ENCODE assay signal across 21 mouse cellular contexts in genomic region chr17:83101756-83102155, GRCm38 (mm10).
DNase-seq lines count a peak whose midpoint lies in the region; ATAC-seq and TF ChIP-seq lines count a peak whose summit lies in the region.
"Had no signal": no experiment of that assay in that cellular context is flagged by ENCODE, and none has a peak within 500 bp of the region (broad histone marks: within the 10 kb centered on the region; RNA-seq: fewer than 3 reads in every experiment).

No protein-coding gene starts in this region.

- H3K9me3 ChIP-seq in kidney, embryonic 14.5 days (ENCODE audit: control insufficient read depth, low read length) = no peaks in the 10 kb centered on the region
- H3K9me3 ChIP-seq in limb, embryonic 10.5 days (replicated peaks) = no peaks in the 10 kb centered on the region
- H3K9me3 ChIP-seq: embryonic facial prominence, embryonic 13.5 days; forebrain, embryonic 12.5 days; heart, embryonic 13.5 days; hindbrain, embryonic 12.5 days had no signal

- H3K36me3 ChIP-seq in kidney, embryonic 14.5 days (ENCODE audit: control insufficient read depth, insufficient read depth, low read length) = no peaks in the 10 kb centered on the region
- H3K36me3 ChIP-seq in limb, embryonic 10.5 days = no peaks in the 10 kb centered on the region
- H3K36me3 ChIP-seq: embryonic facial prominence, embryonic 13.5 days; forebrain, embryonic 12.5 days; heart, embryonic 13.5 days; hindbrain, embryonic 12.5 days had no signal

- peaks cover 25% of the 10 kb centered on the region for H3K4me1 ChIP-seq in kidney, embryonic 14.5 days (ENCODE audit: control insufficient read depth, insufficient read depth, low read length)
- H3K4me1 ChIP-seq in limb, embryonic 10.5 days = peaks cover 70% of the 10 kb centered on the region
- H3K4me1 ChIP-seq: forebrain, embryonic 12.5 days had no signal

- DNase-seq in gastrocnemius, adult 2 months = peak; percentile 74
- DNase-seq in gastrocnemius, postnatal 14 days = no peak
- DNase-seq in kidney, postnatal 14 days = no peak
- no peak for DNase-seq in limb, embryonic 10.5 days (ENCODE audit: low spot score)
- peak; percentile 54 for DNase-seq in skeletal muscle tissue, adult 2 months (ENCODE audit: low read depth, low spot score)
- no peak for DNase-seq in left cerebral cortex, adult 2 months (ENCODE audit: extremely low spot score in 1 of 2, low spot score in 2 of 2)
- DNase-seq: adrenal gland, postnatal 14 days; cerebellum, adult 18-20 months; cerebellum, adult 9-11 months; cerebellum, postnatal 36 days; heart, adult 2 months; heart, postnatal 4 days had no signal

- peak; percentile 12; the same call in 1 of the 2 replicates for TF ChIP-seq CTCF in gastrocnemius, adult 2 months (IDR thresholded peaks at IDR 0.05)
- TF ChIP-seq CTCF in left cerebral cortex, adult 2 months (IDR thresholded peaks at IDR 0.05) = no peak

- no peak overlapping the region for H3K4me3 ChIP-seq in gastrocnemius, adult 2 months
- no peak overlapping the region for H3K4me3 ChIP-seq in kidney, embryonic 14.5 days (ENCODE audit: low read length)
- H3K4me3 ChIP-seq in limb, embryonic 10.5 days = no peak overlapping the region
- no peak overlapping the region for H3K4me3 ChIP-seq in left cerebral cortex, adult 2 months
- H3K4me3 ChIP-seq: embryonic facial prominence, embryonic 13.5 days; forebrain, embryonic 12.5 days; heart, adult 2 months; heart, embryonic 13.5 days; hindbrain, embryonic 12.5 days had no signal

- no peak overlapping the region for H3K9ac ChIP-seq in kidney, embryonic 14.5 days (ENCODE audit: low read depth, low read length)
- H3K9ac ChIP-seq: embryonic facial prominence, embryonic 13.5 days; forebrain, embryonic 12.5 days; heart, embryonic 13.5 days; hindbrain, embryonic 12.5 days had no signal

- H3K27ac ChIP-seq in gastrocnemius, adult 2 months = peak overlapping the region; percentile 86
- peak overlapping the region; percentile 84; the same call in 1 of the 2 replicates for H3K27ac ChIP-seq in kidney, embryonic 14.5 days (ENCODE audit: low read depth, low read length)
- H3K27ac ChIP-seq in limb, embryonic 10.5 days = peak overlapping the region; percentile 72
- no peak overlapping the region for H3K27ac ChIP-seq in left cerebral cortex, adult 2 months
- H3K27ac ChIP-seq: embryonic facial prominence, embryonic 13.5 days; forebrain, embryonic 12.5 days; heart, adult 2 months; heart, embryonic 13.5 days; hindbrain, embryonic 12.5 days had no signal

- no peak overlapping the region for H3K4me2 ChIP-seq in kidney, embryonic 14.5 days (replicated peaks; ENCODE audit: low read depth, low read length)
- H3K4me2 ChIP-seq: embryonic facial prominence, embryonic 13.5 days; forebrain, embryonic 12.5 days; heart, embryonic 13.5 days; hindbrain, embryonic 12.5 days had no signal

- no peak for ATAC-seq in kidney, embryonic 14.5 days (ENCODE audit: low FRiP score, low TSS enrichment)
- ATAC-seq: activated CD4-positive, CD25-positive, alpha-beta regulatory T cell, adult 4 months; forebrain, embryonic 16.5 days; hindbrain, embryonic 16.5 days; inflammation-experienced regulatory T-cells, adult 6 months had no signal

- WGBS in kidney, embryonic 14.5 days = 77% methylated on average over 14 of the region's 14 CpGs
- 89% methylated on average over 14 of the region's 14 CpGs for WGBS in limb, embryonic 10.5 days

- H3K27me3 ChIP-seq in kidney, embryonic 14.5 days (ENCODE audit: control insufficient read depth, insufficient read depth, low read length) = no peaks in the 10 kb centered on the region
- H3K27me3 ChIP-seq in limb, embryonic 10.5 days (ENCODE audit: low read depth, poor library complexity, severe bottlenecking) = peaks cover 80% of the 10 kb centered on the region
- H3K27me3 ChIP-seq: heart, embryonic 13.5 days had no signal

- intact Hi-C loops in gastrocnemius, adult 2 months (cut with DNase I) = loop anchor here (1.0 kb wide), 1 partner anchor 114 kb away; the partner anchor contains the start of gene Pkdcc
- intact Hi-C loops in gastrocnemius, postnatal 14 days (cut with DNase I; ENCODE audit: low total_unique reads) = no loop called here
- intact Hi-C loops in left cerebral cortex, adult 2 months (cut with DNase I) = no loop called here

Comparison
In these comparisons a context has a peak if more than half of its experiments do, and no peak if none do; other contexts are left out.
1. DNase-seq: peak in gastrocnemius, adult 2 months (single experiment) and skeletal muscle tissue, adult 2 months (single experiment); none in gastrocnemius, postnatal 14 days (single experiment), kidney, postnatal 14 days (single experiment), limb, embryonic 10.5 days (single experiment) and left cerebral cortex, adult 2 months (0 of 2).